Mouse (Mus musculus): ENCODE data around the gene Ryr1. TPM values are rescaled to one million over a fixed set of nuclear protein-coding genes. Genes with fewer than 3 reads are reported as not detected.
"Not testable (repeated sequence)": the region's sequence is repeated elsewhere in the genome, so short reads cannot be mapped to it uniquely, and the experiment has no call there.

The Ryr1 gene
- polyA plus RNA-seq, 1 experiment = 0.05 TPM

DNA sequence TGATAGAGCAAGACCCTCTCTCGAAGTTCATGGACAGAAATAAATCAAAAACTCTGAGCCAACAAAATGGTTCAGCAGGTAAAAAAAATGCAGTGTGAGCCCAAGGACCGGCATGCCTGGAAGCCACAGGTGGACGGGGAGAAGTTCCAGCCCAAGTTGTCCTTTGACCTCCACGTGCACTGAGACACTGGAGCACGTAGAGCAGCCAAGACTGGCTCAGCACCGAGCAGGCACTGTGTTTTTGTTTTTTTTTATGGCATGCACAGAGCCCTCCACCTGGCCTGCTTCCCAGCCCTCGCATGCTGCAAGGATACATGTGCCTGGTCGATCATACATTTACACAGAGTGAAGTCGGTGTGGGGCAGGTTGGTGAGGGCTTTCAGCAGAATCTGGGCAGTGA lies 147.4 kb downstream of the Ryr1 start:
- Histone ChIP-seq H3K4me1 (ENCODE audit: control insufficient read depth, insufficient read depth, insufficient read length, low read length) (peaks cover 9% of the 10 kb centered on the region), H3K4me3 (ENCODE audit: low read depth, low read length) (no peak overlapping the region), H3K36me3 (ENCODE audit: control insufficient read depth, insufficient read depth, low read length) (peaks cover 41% of the 10 kb centered on the region), H3K27me3 (ENCODE audit: control insufficient read depth, insufficient read depth, low read length) (no peaks in the 10 kb centered on the region), H3K27ac (ENCODE audit: insufficient read depth, low read depth, low read length) (no peak overlapping the region)
- WGBS = 45% methylated on average over 9 of the region's 9 CpGs
- TF ChIP-seq POLR2A (IDR thresholded peaks at IDR 0.05; ENCODE audit: low read depth, low read length) = no peak
- no peak for TF ChIP-seq CTCF (IDR thresholded peaks at IDR 0.05; ENCODE audit: extremely low read depth, insufficient read length, insufficient replicate concordance, low read depth, low read length)

DNA sequence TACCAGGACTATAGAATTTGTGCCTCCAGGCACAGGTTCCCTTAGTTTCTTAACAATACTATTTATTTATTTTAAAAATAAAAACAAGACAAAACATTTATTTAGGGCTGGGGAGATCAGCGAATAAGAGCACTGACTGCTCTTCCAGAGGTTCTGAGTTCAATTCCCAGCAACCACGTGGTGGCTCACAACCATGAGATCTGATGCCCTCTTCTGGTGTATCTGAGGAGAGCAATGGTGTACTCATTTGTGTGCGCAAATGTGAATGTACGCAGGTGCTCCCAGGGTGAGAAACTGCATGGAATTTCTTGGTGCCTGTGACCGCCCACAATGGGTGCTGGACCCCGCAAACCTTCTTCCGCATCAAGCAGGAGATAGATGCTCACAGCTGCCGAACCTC lies 152.0 kb downstream of the Ryr1 start:
- Histone ChIP-seq H3K27ac (ENCODE audit: insufficient read depth, low read depth, low read length) (no peak overlapping the region), H3K4me1 (ENCODE audit: control insufficient read depth, insufficient read depth, insufficient read length, low read length) (peaks cover 32% of the 10 kb centered on the region), H3K36me3 (ENCODE audit: control insufficient read depth, insufficient read depth, low read length) (peaks cover 28% of the 10 kb centered on the region), H3K4me3 (ENCODE audit: low read depth, low read length) (no peak overlapping the region), H3K27me3 (ENCODE audit: control insufficient read depth, insufficient read depth, low read length) (no peaks in the 10 kb centered on the region)
- TF ChIP-seq POLR2A (IDR thresholded peaks at IDR 0.05; ENCODE audit: low read depth, low read length) (no peak), CTCF (IDR thresholded peaks at IDR 0.05; ENCODE audit: extremely low read depth, insufficient read length, insufficient replicate concordance, low read depth, low read length) (0 out of 2 replicates have a peak, but pooled peaks have one; percentile 5)
- WGBS = 78% methylated on average over 8 of the region's 8 CpGs

DNA sequence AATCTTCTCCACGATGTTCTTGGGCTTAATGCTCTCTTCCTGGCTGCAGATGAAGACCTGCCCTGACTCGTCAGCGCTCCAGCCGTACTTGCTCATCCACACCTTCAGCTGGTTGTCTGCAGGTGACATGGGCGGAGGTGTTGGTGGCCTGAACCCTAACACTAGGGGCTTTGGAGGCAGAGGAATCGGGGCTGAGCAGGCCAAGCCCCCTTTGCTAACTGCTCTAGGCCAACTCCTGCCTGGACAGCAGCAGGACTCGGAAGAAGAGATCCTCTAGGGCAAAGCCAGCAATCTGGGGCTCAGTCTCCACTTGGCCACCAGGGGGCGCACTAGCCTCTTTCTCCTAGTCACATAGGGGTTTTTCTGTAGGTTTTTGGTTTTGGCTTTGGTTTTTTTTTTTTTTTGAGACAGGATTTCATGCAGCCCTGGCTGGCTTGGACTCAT lies 152.4 kb downstream of the Ryr1 start:
- TF ChIP-seq CTCF (IDR thresholded peaks at IDR 0.05; ENCODE audit: extremely low read depth, insufficient read length, insufficient replicate concordance, low read depth, low read length) (peak; percentile 89; the same call in 1 of the 2 replicates), POLR2A (IDR thresholded peaks at IDR 0.05; ENCODE audit: low read depth, low read length) (no peak)
- 68% methylated on average over 8 of the region's 8 CpGs for WGBS
- H3K27me3 ChIP-seq (ENCODE audit: control insufficient read depth, insufficient read depth, low read length) = no peaks in the 10 kb centered on the region
- H3K4me3 ChIP-seq (ENCODE audit: low read depth, low read length) = no peak overlapping the region
- H3K4me1 ChIP-seq (ENCODE audit: control insufficient read depth, insufficient read depth, insufficient read length, low read length) = peaks cover 31% of the 10 kb centered on the region
- H3K27ac ChIP-seq (ENCODE audit: insufficient read depth, low read depth, low read length) = peak overlapping the region; percentile 1
- peaks cover 24% of the 10 kb centered on the region for H3K36me3 ChIP-seq (ENCODE audit: control insufficient read depth, insufficient read depth, low read length)

GRCm38 (mm10) chr7:28971770-28972269 lies 153.2 kb downstream of the Ryr1 start:
- Histone ChIP-seq H3K4me1 (ENCODE audit: control insufficient read depth, insufficient read depth, insufficient read length, low read length) (peaks cover 27% of the 10 kb centered on the region), H3K27me3 (ENCODE audit: control insufficient read depth, insufficient read depth, low read length) (no peaks in the 10 kb centered on the region), H3K36me3 (ENCODE audit: control insufficient read depth, insufficient read depth, low read length) (peaks cover 18% of the 10 kb centered on the region), H3K27ac (ENCODE audit: insufficient read depth, low read depth, low read length) (peak overlapping the region; percentile 95), H3K4me3 (ENCODE audit: low read depth, low read length) (no peak overlapping the region)
- TF ChIP-seq POLR2A (IDR thresholded peaks at IDR 0.05; ENCODE audit: low read depth, low read length) (no peak; the same call in 1 of the 2 replicates), CTCF (IDR thresholded peaks at IDR 0.05; ENCODE audit: extremely low read depth, insufficient read length, insufficient replicate concordance, low read depth, low read length) (no peak)
- WGBS = 23% methylated on average over 6 of the region's 6 CpGs

DNA sequence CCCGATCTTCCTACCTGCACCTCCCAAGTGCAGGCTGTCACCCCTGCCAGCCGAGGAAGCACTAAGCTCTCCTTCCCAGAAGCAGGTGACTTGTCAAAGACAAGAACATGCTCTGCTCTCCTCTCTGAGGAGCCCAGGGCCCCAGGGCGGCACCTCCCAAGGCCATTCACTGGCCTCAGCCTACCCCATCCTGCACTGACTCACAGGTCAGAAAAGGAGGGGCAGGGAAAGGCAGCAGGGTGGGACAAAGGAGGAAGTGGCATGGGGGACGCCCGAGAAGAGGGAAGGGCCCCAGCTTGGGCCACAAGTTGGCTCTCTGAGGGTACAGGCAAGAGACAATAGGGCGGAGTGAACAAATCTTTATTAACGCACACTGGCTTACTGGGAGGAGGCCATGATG lies 153.9 kb downstream of the Ryr1 start:
- WGBS = 34% methylated on average over 7 of the region's 7 CpGs
- H3K27me3 ChIP-seq (ENCODE audit: control insufficient read depth, insufficient read depth, low read length) = no peaks in the 10 kb centered on the region
- H3K4me3 ChIP-seq (ENCODE audit: low read depth, low read length) = peak overlapping the region; percentile 55
- H3K36me3 ChIP-seq (ENCODE audit: control insufficient read depth, insufficient read depth, low read length) = peaks cover 14% of the 10 kb centered on the region
- peak overlapping the region; percentile 95 for H3K27ac ChIP-seq (ENCODE audit: insufficient read depth, low read depth, low read length)
- TF ChIP-seq POLR2A (IDR thresholded peaks at IDR 0.05; ENCODE audit: low read depth, low read length) = peak; percentile 46; the same call in 1 of the 2 replicates
- TF ChIP-seq CTCF (IDR thresholded peaks at IDR 0.05; ENCODE audit: extremely low read depth, insufficient read length, insufficient replicate concordance, low read depth, low read length) = no peak
- H3K4me1 ChIP-seq (ENCODE audit: control insufficient read depth, insufficient read depth, insufficient read length, low read length) = peaks cover 27% of the 10 kb centered on the region

DNA sequence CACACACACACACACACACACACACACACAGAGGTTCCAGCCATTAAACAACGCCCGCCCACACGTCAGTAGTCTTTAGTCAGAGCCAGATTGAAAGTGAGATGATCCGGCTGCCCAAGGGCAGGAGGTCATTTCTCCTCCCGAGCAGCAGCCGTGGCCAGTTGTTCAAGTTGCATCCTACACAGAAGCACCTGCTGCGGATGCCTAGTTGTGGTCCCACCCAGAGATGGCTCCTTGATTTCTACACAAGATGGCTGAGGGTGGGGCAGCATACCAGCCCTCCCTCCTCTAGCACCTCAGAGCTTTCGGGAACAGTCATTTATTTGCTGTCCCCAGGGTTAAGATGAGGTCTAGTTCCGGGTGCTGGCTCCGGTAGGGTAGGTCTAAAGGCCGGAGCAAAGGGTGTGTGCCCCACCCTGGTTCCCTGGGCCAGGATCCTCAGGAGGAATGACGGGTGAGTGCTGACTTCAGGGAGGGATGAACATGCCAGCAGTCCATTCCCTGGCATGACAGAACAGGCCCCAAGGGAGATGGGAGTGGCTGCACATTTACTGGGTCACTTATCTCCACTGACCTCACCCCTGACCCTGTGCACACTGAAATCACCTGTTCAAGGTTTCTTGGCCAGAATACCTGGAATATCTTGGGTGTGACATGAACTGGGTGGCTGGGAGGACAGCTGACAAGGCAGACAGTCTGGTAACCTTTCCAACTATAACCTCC lies 155.1 kb downstream of the Ryr1 start:
- Histone ChIP-seq H3K36me3 (ENCODE audit: control insufficient read depth, insufficient read depth, low read length) (peaks cover 11% of the 10 kb centered on the region), H3K27ac (ENCODE audit: insufficient read depth, low read depth, low read length) (peak overlapping the region; percentile 97), H3K4me1 (ENCODE audit: control insufficient read depth, insufficient read depth, insufficient read length, low read length) (peaks cover 27% of the 10 kb centered on the region), H3K27me3 (ENCODE audit: control insufficient read depth, insufficient read depth, low read length) (no peaks in the 10 kb centered on the region), H3K4me3 (ENCODE audit: low read depth, low read length) (no peak overlapping the region)
- WGBS = 18% methylated on average over 12 of the region's 12 CpGs
- TF ChIP-seq POLR2A (IDR thresholded peaks at IDR 0.05; ENCODE audit: low read depth, low read length) (peak; percentile 15; the same call in 1 of the 2 replicates), CTCF (IDR thresholded peaks at IDR 0.05; ENCODE audit: extremely low read depth, insufficient read length, insufficient replicate concordance, low read depth, low read length) (no peak)

- Histone ChIP-seq H3K4me3 (ENCODE audit: low read depth, low read length) (no peak overlapping the region), H3K4me1 (ENCODE audit: control insufficient read depth, insufficient read depth, insufficient read length, low read length) (peaks cover 30% of the 10 kb centered on the region), H3K36me3 (ENCODE audit: control insufficient read depth, insufficient read depth, low read length) (peaks cover 11% of the 10 kb centered on the region), H3K27me3 (ENCODE audit: control insufficient read depth, insufficient read depth, low read length) (no peaks in the 10 kb centered on the region), H3K27ac (ENCODE audit: insufficient read depth, low read depth, low read length) (peak overlapping the region; percentile 97)
- 84% methylated on average over 1 of the region's 1 CpGs for WGBS
- no peak for TF ChIP-seq CTCF (IDR thresholded peaks at IDR 0.05; ENCODE audit: extremely low read depth, insufficient read length, insufficient replicate concordance, low read depth, low read length)
- no peak for TF ChIP-seq POLR2A (IDR thresholded peaks at IDR 0.05; ENCODE audit: low read depth, low read length)
Observed at GRCm38 (mm10) chr7:28969271-28969670, 155.7 kb downstream of the Ryr1 start.

DNA sequence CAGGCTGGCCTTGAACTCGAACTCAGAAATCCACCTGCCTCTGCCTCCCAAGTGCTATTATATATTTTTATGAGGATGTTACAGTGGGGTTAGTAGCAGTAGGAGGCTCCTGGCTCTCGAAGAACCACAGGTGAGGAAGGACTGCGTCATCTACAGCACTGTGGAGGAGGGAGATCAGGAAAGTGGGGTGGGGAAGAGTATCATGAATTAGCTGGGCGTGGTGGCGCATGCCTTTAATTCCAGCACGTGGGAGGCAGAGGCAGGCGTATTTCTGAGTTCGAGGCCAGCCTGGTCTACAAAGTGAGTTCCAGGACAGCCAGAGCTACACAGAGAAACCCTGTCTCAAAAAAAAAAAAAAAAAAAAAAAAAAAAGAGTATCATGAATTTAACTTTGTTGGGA lies 156.9 kb downstream of the Ryr1 start:
- not testable (repeated sequence) for H3K4me3 ChIP-seq (ENCODE audit: low read depth, low read length); H3K36me3 ChIP-seq (ENCODE audit: control insufficient read depth, insufficient read depth, low read length); H3K27me3 ChIP-seq (ENCODE audit: control insufficient read depth, insufficient read depth, low read length); H3K27ac ChIP-seq (ENCODE audit: insufficient read depth, low read depth, low read length)
- WGBS = 86% methylated on average over 8 of the region's 8 CpGs
- H3K4me1 ChIP-seq (ENCODE audit: control insufficient read depth, insufficient read depth, insufficient read length, low read length) = peaks cover 31% of the 10 kb centered on the region
